Mouse (Mus musculus) ES-Bruce4 (cell line): ENCODE measurements around the gene Hoxd4. TPM values are rescaled to one million over a fixed set of nuclear protein-coding genes. Genes with fewer than 3 reads are reported as not detected.

ENCODE experiments used
- H3K27ac ChIP-seq: 2 replicates; pipeline ENCODE4 v1.5.1; 2012; ENCODE audit warnings: low read length, inconsistent platforms; ENCODE audit not compliant: insufficient read depth
- H3K27me3 ChIP-seq: 2 replicates; pipeline ENCODE4 v1.6.1; 2012; ENCODE audit warnings: mild to moderate bottlenecking, low read length, inconsistent platforms; ENCODE audit not compliant: control insufficient read depth, poor library complexity, insufficient read depth, severe bottlenecking
- H3K36me3 ChIP-seq: 2 replicates; pipeline ENCODE4 v1.6.1; 2012; ENCODE audit warnings: inconsistent platforms, mild to moderate bottlenecking, low read length, moderate library complexity; ENCODE audit not compliant: control insufficient read depth, poor library complexity, insufficient read depth, severe bottlenecking
- H3K4me1 ChIP-seq: one replicate; pipeline ENCODE4 v1.8.1; 2011; ENCODE audit warnings: low read length; ENCODE audit not compliant: control insufficient read depth, insufficient read depth
- H3K4me3 ChIP-seq: 2 replicates; pipeline ENCODE4 v1.5.1; 2011; ENCODE audit warnings: low read depth, mild to moderate bottlenecking, low read length
- H3K9ac ChIP-seq: 2 replicates; pipeline ENCODE4 v1.6.1; 2012; ENCODE audit warnings: low read depth, mild to moderate bottlenecking, inconsistent platforms; ENCODE audit not compliant: poor library complexity, severe bottlenecking
- H3K9me3 ChIP-seq: replicated peaks from 2 replicates; pipeline ENCODE4 v1.6.1; 2012; ENCODE audit warnings: mild to moderate bottlenecking, low read length, inconsistent platforms; ENCODE audit not compliant: control insufficient read depth, poor library complexity, insufficient read depth, severe bottlenecking
- CTCF ChIP-seq: IDR thresholded peaks from one replicate; pipeline ENCODE4 v1.8.1; 2011; ENCODE audit warnings: low read depth, low read length
- EP300 ChIP-seq: IDR thresholded peaks from 2 replicates; pipeline ENCODE4 v1.6.1; 2011; ENCODE audit warnings: low read depth, low read length; ENCODE audit not compliant: insufficient read depth
- POLR2A ChIP-seq: IDR thresholded peaks from one replicate; pipeline ENCODE4 v1.8.1; 2011; ENCODE audit warnings: low read length; ENCODE audit not compliant: insufficient read depth
- polyA plus RNA-seq: library from polyadenylated mRNA; stranded (reverse); fragments of >200 nt; gene quantifications from 2 replicates; pipeline ENCODE4 v1.2.4, GENCODE M21; 2011; ENCODE audit warnings: low read depth; ENCODE audit not compliant: missing spikeins, insufficient read depth, insufficient read length

Gene Hoxd4
- polyA plus RNA-seq, 1 experiment: 0.40 TPM

GRCm38 (mm10) chr2:74706393-74706960, 5.3 kb upstream of the Hoxd4 start:
- Histone ChIP-seq H3K36me3 (no peaks in the 10 kb centered on the region), H3K9ac (no peak overlapping the region), H3K27me3 (peaks cover 61% of the 10 kb centered on the region), H3K27ac (no peak overlapping the region), H3K4me3 (no peak overlapping the region), H3K4me1 (no peaks in the 10 kb centered on the region), H3K9me3 (no peaks in the 10 kb centered on the region)
- no peak for TF ChIP-seq CTCF
- TF ChIP-seq EP300: no peak
- TF ChIP-seq POLR2A: no peak

GRCm38 (mm10) chr2:74707599-74707998, 4.1 kb upstream of the Hoxd4 start:
- Histone ChIP-seq H3K9me3 (no peaks in the 10 kb centered on the region), H3K36me3 (no peaks in the 10 kb centered on the region), H3K4me1 (no peaks in the 10 kb centered on the region), H3K27ac (no peak overlapping the region), H3K4me3 (no peak overlapping the region), H3K27me3 (peaks cover 72% of the 10 kb centered on the region), H3K9ac (no peak overlapping the region)
- TF ChIP-seq CTCF (no peak), POLR2A (no peak), EP300 (no peak)

GRCm38 (mm10) chr2:74708676-74709075, 3.1 kb upstream of the Hoxd4 start:
- H3K4me3 ChIP-seq: no peak overlapping the region
- H3K9ac ChIP-seq: no peak overlapping the region
- peaks cover 72% of the 10 kb centered on the region for H3K27me3 ChIP-seq
- no peaks in the 10 kb centered on the region for H3K4me1 ChIP-seq
- no peaks in the 10 kb centered on the region for H3K36me3 ChIP-seq
- no peak overlapping the region for H3K27ac ChIP-seq
- no peaks in the 10 kb centered on the region for H3K9me3 ChIP-seq
- TF ChIP-seq CTCF (no peak), EP300 (no peak), POLR2A (no peak)

- Histone ChIP-seq H3K4me3 (no peak overlapping the region), H3K27me3 (peaks cover 71% of the 10 kb centered on the region), H3K9ac (no peak overlapping the region), H3K36me3 (no peaks in the 10 kb centered on the region), H3K9me3 (no peaks in the 10 kb centered on the region), H3K4me1 (no peaks in the 10 kb centered on the region), H3K27ac (no peak overlapping the region)
- no peak for TF ChIP-seq POLR2A
- TF ChIP-seq EP300: no peak
- no peak for TF ChIP-seq CTCF
These were observed 2.0 kb upstream of the Hoxd4 start for GRCm38 (mm10) chr2:74709465-74710419.

- H3K9me3 ChIP-seq: no peaks in the 10 kb centered on the region
- no peak for TF ChIP-seq EP300
- TF ChIP-seq CTCF: no peak
- TF ChIP-seq POLR2A: no peak
- peaks cover 58% of the 10 kb centered on the region for H3K27me3 ChIP-seq
- no peak overlapping the region for H3K4me3 ChIP-seq
- no peak overlapping the region for H3K27ac ChIP-seq
- no peaks in the 10 kb centered on the region for H3K4me1 ChIP-seq
- no peaks in the 10 kb centered on the region for H3K36me3 ChIP-seq
- H3K9ac ChIP-seq: no peak overlapping the region
These were observed 693 bp upstream of the Hoxd4 start for GRCm38 (mm10) chr2:74710929-74711543.
